Mouse (Mus musculus): ENCODE measurements at regions not wholly inside any gene's neighbourhood (a gene's known extent, or its start where the extent isn't known, plus 50 kb on each side); places are given as distances from the start of the nearest gene placed in this dataset.

- TF ChIP-seq CTCF (IDR thresholded peaks at IDR 0.05; ENCODE audit: borderline replicate concordance, insufficient read depth, low read length) (no peak), POLR2A (IDR thresholded peaks at IDR 0.05; ENCODE audit: low read depth, low read length) (no peak)
These were observed 232.7 kb downstream of the Cd109 start for GRCm38 (mm10) chr9:78847890-78848563.

All from embryonic fibroblast, embryonic 13.5 days (primary cell).